Mouse (Mus musculus) liver, embryonic 14 days (tissue): ENCODE measurements around the gene Zfp28. TPM values are rescaled to one million over a fixed set of nuclear protein-coding genes. Genes with fewer than 3 reads are reported as not detected.

ENCODE experiments used
- polyA plus RNA-seq: library from polyadenylated mRNA; depleted of rRNA; stranded (reverse); fragments of >200 nt; gene quantifications from 2 replicates; pipeline ENCODE4 v1.2.3, GENCODE M21; 2012; rRNA removed

Gene Zfp28
- 0.78 and 1.0 TPM in 2 replicates for polyA plus RNA-seq

DNA sequence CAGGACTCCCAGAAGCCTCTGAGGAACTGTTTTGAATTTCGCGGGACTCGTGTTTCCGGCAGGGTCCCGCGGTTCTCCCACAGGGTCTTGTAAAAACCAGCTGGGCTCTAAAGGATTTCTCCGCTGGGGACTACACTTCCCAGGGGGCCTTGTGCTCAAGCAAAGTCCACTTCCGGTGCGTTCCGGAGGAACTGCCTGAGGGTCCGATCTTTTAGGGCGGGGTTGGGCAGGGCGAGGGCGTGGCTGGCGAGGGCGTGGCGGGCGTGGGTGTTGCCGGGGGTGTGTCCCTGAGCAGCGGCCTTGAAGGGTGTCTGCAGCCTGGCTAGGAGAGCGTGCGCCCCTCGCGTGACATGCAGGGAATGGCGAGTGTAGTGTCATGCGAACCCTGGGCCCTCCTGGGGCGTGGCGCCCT is at the start of gene Zfp28:
TSS of gene Zfp28 (plus strand) at position 252 of the 412 bp plus-strand sequence.

DNA sequence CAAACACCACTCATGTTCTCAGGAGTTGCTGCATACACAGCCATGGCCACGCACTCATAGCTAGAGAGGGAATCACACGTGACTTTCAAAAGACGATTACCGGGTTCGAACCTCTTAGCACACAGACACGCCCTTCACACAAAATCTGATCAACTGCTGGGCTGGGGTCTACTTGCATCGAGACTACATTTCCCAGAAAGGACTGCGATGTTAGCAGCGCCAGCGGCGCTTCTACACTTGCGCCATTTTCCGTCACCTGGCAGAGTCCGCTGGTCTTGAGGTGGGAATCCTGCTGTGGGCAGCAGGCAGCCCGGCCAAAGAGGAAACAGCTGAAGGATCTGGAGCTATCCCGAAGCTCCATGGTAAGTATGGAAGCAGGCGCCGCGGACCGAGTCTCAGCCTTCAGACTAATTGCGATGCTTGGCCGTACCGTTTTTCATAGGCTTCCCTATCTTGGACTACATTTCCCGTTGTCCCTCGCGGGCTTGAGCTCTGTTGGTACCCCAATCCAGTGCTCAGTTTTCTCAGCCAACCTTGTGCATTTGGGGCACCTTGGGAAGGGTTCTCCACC is 39.5 kb upstream of the Zfp28 start, which contains the start of gene Gm3854:
TSS of gene Gm3854 (plus strand) at position 259 of the 571 bp plus-strand sequence.

DNA sequence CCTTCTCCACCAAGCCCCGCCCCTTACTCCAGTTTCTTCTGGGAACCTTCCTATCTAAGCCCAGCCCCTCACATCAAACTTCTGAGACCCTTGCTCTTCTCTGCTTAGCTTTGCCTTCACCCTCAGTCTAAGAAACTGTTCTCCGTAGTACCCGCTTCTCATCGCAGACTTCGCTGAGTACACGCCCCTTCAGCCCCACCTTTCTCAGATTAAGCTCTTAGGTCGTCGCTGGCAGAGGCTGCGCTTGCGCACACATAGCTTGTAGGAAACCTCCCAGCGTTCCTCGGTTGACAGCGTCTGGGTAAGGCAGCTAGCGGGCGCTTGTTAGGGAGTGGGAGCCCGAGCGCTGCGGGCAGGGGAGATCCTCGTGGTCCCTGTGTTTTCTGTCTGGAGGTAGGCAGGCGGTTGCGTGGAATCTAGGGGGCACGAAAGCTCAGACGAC is 20.0 kb upstream of the Zfp28 start, which contains the start of gene Zfp78:
TSS of gene Zfp78 (plus strand) at position 234 of the 442 bp plus-strand sequence.

DNA sequence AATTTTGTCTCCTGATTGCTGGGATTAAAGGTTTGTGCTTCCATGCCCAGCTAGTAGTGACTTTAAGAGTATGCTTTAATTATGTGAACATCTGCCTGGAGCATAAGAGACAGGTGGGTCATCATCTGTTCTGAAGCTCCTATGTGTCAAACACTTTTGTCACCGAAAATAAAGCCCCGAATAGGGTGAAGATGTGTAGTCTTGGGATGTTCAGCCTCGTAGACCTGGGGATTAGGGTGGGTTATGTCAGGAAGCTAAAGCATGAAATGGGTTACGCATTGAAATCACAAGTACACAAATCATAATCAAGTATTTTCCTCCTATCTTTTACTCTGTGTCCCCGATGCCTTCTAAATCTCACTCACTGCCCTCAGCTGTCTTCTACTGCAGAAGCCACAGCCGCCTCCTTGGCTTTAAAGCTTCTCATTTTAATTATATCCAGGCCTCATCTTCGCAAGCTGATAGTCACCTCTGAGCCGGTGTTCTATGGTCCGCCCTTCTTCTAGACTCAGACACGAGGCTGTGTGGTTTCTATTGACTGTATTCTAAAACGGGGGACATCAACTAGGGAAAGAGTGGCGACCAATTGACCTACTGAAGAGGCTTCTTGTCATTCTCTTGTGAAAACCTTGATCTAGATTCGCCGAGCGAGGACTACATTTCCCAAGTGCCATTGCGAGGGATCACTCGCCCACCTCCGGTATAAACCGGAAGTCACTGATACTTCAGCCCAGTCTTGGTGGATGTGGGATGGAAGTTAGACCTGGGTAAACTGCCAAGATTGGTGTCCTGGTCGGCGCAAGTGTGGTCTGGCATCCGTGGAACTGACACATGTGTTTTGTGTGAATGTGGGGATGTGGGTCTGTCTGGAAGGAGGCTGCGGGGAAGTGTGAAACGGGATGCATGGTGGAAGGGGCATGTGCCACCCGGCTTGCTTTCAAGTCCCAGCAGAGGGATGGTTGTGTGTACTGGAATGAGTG is 15.2 kb downstream of the Zfp28 start, which contains the start of gene Smim17:
TSS of gene Smim17 (plus strand) at position 720 of the 980 bp plus-strand sequence.

DNA sequence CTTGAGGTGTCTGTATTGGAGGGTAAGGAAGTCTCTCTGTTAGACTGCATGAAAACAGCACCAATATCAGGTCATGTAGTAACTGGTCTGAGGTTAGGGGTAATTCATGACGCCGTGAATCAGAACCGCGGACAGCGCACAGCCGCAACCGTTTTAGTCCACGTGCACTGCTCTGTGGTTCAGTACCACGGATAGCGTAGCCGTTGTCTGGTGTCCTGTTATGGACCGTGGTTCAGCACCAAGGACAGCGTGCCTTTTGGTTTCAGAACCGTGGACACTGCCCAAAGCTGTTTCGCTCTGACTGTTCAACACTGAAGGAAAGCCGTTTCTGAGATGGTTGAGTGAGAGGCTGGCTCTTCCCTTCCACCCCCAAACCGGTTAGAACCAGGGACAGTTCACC is 26.9 kb downstream of the Zfp28 start, which contains the start of gene Gm20715:
TSS of gene Gm20715 (plus strand) at position 235 of the 400 bp plus-strand sequence.

DNA sequence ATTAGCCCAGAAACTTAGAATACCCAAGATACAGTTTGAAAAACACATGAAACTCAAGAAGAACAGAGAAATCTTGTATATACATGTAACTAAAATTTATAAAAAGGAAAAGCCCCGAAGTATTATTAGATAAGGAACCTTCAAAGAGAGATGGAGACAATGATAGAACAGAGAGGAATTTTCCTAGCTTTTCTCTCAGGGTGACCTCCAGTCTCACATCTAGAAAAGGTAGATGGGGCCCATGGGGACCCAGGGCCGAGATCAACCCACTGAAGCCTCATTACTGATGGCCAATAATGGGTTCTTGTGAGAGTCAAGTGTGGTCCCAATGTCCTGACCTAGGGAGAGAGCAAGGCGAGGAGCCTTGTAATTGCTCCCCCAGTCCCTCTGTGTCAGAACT is 55.3 kb downstream of the Zfp28 start, which contains the start of gene Olfr1344:
TSS of gene Olfr1344 (plus strand) at position 301 of the 400 bp plus-strand sequence.

Other genes starting within 250 kb of the Zfp28 start
- gene Zfp787, start 227.3 kb upstream of the Zfp28 start, polyA plus RNA-seq: 11.7 and 12.9 TPM in 2 replicates
- 9.4 and 10.4 TPM in 2 replicates for gene Zfp444, start 211.1 kb upstream of the Zfp28 start, polyA plus RNA-seq
- not detected in 2 replicates for gene Galp, start 186.2 kb upstream of the Zfp28 start, polyA plus RNA-seq
- not detected in 2 replicates for gene Zscan5b, start 161.0 kb upstream of the Zfp28 start, polyA plus RNA-seq
- not detected in 2 replicates for gene Epp13, start 130.6 kb upstream of the Zfp28 start, polyA plus RNA-seq
- 2.5 and 2.8 TPM in 2 replicates for gene Zfp667, start 96.7 kb upstream of the Zfp28 start, polyA plus RNA-seq
- gene Zfp583, start 52.0 kb upstream of the Zfp28 start, polyA plus RNA-seq: 0.62 and 0.70 TPM in 2 replicates
- 0.17 and 0.20 TPM in 2 replicates for gene Gm3854, start 39.5 kb upstream of the Zfp28 start, polyA plus RNA-seq
- 0.52 and 0.76 TPM in 2 replicates for gene Zfp78, start 20.0 kb upstream of the Zfp28 start, polyA plus RNA-seq
- gene Smim17, start 15.4 kb downstream of the Zfp28 start, polyA plus RNA-seq: 0.11 TPM in 1 of 2 replicates, not detected in the other
- gene Gm20715, start 27.0 kb downstream of the Zfp28 start, polyA plus RNA-seq: 0.01 TPM in 1 of 2 replicates, not detected in the other
- gene Olfr1344, start 55.4 kb downstream of the Zfp28 start, polyA plus RNA-seq: not detected in 2 replicates
- gene Olfr1336, start 72.9 kb downstream of the Zfp28 start, polyA plus RNA-seq: not detected in 2 replicates
- gene Olfr1346, start 83.8 kb downstream of the Zfp28 start, polyA plus RNA-seq: not detected in 2 replicates
- gene Olfr5, start 103.6 kb downstream of the Zfp28 start, polyA plus RNA-seq: not detected in 2 replicates
- not detected in 2 replicates for gene Olfr1347, start 116.5 kb downstream of the Zfp28 start, polyA plus RNA-seq
- gene Olfr1348, start 125.5 kb downstream of the Zfp28 start, polyA plus RNA-seq: not detected in 2 replicates
- gene Olfr1349, start 139.7 kb downstream of the Zfp28 start, polyA plus RNA-seq: not detected in 2 replicates
- not detected in 2 replicates for gene Olfr1350, start 181.5 kb downstream of the Zfp28 start, polyA plus RNA-seq